Comparison of ENCODE assay signal across 30 mouse cellular contexts in genomic region chr19:4103294-4103693, GRCm38 (mm10). TPM values are rescaled to one million over a fixed set of nuclear protein-coding genes. Genes with fewer than 3 reads are reported as not detected.
"Had no signal": no experiment of that assay in that cellular context is flagged by ENCODE, and none has a peak within 500 bp of the region (broad histone marks: within the 10 kb centered on the region; RNA-seq: fewer than 3 reads in every experiment).

No protein-coding gene starts in this region.

- H3K36me3 ChIP-seq: hindbrain, embryonic 10.5 days; limb, embryonic 13.5 days; limb, embryonic 15.5 days had no signal

- DNase-seq: gastrocnemius, adult 2 months; gastrocnemius, postnatal 10 days; gastrocnemius, postnatal 25 days; heart, postnatal 10 days; heart, postnatal 4 days; kidney, adult 11 months; kidney, adult 2 months; kidney, adult 9 months; kidney, postnatal 14 days; kidney, postnatal 36 days; layer of hippocampus, adult 9-11 months; layer of hippocampus, postnatal 36 days; left cerebral cortex, postnatal 4 days had no signal

- H3K4me3 ChIP-seq: gastrocnemius, adult 2 months; heart, embryonic 10.5 days; heart, embryonic 12.5 days; hindbrain, embryonic 10.5 days; hindbrain, embryonic 12.5 days; kidney, embryonic 15.5 days; limb, embryonic 13.5 days; limb, embryonic 15.5 days; liver, embryonic 12.5 days had no signal

- H3K27ac ChIP-seq: gastrocnemius, adult 2 months; heart, embryonic 10.5 days; hindbrain, embryonic 10.5 days; hindbrain, embryonic 12.5 days; hindbrain, embryonic 14.5 days; kidney, embryonic 15.5 days; kidney, postnatal 0 days; limb, embryonic 13.5 days; limb, embryonic 15.5 days; liver, embryonic 12.5 days; liver, embryonic 14.5 days had no signal

RNA-seq across cellular contexts. Expression of gene Cabp2, which starts 21.9 kb away (rescaled TPM):
- polyA plus RNA-seq: heart, embryonic 10.5 days; heart, embryonic 12.5 days; heart, embryonic 14.5 days; heart, embryonic 16.5 days; hindbrain, embryonic 10.5 days; hindbrain, embryonic 12.5 days; hindbrain, embryonic 14.5 days; hindbrain, embryonic 16.5 days; large intestine, adult 2 months; limb, embryonic 11.5 days; limb, embryonic 13.5 days; limb, embryonic 15.5 days had no signal

RNA-seq across cellular contexts. Expression of gene Gpr152, which starts 36.3 kb away (rescaled TPM):
- polyA plus RNA-seq: heart, embryonic 10.5 days; heart, embryonic 12.5 days; heart, embryonic 14.5 days; heart, embryonic 16.5 days; hindbrain, embryonic 10.5 days; hindbrain, embryonic 14.5 days; hindbrain, embryonic 16.5 days; intestine, embryonic 14.5 days; kidney, embryonic 15.5 days; large intestine, adult 2 months; limb, embryonic 11.5 days; limb, embryonic 13.5 days; limb, embryonic 15.5 days; liver, embryonic 12.5 days; liver, embryonic 14.5 days had no signal
